Mouse (Mus musculus): Measurements from ENCODE around the gene St6galnac1.
A peak's percentile ranks its signal among the peaks of the same experiment; 100 is the strongest.
"Not testable (repeated sequence)": the region's sequence is repeated elsewhere in the genome, so short reads cannot be mapped to it uniquely, and the experiment has no call there.

Gene St6galnac1

DNA sequence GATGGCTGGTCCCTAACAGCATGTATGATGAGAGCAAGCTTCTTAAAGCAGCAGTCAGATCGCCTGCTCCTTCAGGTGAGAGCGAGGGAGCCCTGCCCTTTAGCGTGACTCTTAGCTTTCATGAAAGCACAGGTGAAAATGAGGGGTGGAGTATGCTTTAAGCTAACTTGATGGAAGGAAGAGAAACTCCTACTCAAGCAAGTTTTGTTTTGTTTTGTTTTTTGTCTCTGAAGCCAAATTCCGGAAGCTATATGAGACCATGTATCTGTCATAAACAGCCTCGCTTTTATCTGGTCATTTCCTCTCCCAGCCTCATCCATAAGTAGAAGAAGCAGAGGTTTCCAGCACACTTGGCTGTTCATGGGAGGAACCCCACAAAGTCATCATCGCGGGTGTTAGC lies at the start of gene St6galnac1:
Gene St6galnac1 (minus strand): TSS at position 101 of the 400 bp plus-strand sequence.
- no peak for ATAC-seq (ENCODE audit: insufficient number of reproducible peaks, low FRiP score, low TSS enrichment)

GRCm38 (mm10) chr11:116823885-116824284 lies 48.6 kb upstream of the St6galnac1 start:
- ATAC-seq (ENCODE audit: insufficient number of reproducible peaks, low FRiP score, low TSS enrichment), result not testable (repeated sequence)

- ATAC-seq (ENCODE audit: insufficient number of reproducible peaks, low FRiP score, low TSS enrichment), result no peak
These were observed 47.9 kb upstream of the St6galnac1 start for GRCm38 (mm10) chr11:116823255-116823654.

DNA sequence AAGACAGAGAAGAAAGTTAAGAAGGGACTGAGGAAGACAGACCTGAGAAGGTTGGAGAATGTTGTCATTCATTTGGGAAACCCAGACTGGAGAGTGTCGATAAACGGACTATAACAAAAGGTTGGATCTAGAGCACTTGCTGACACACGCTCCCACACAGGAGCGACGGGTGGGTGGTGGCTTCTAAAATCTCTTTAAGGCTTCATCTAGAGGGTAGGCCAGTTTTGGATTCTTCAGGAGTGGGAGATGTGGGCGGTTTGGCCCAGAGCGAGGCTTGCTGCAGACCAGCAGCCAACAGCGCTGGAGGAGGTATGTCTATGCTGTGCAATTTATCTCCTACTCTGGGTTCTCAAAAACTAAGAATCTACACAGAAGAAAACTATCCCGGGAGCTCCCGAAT lies 47.3 kb upstream of the St6galnac1 start:
- ATAC-seq (ENCODE audit: insufficient number of reproducible peaks, low FRiP score, low TSS enrichment), result no peak

DNA sequence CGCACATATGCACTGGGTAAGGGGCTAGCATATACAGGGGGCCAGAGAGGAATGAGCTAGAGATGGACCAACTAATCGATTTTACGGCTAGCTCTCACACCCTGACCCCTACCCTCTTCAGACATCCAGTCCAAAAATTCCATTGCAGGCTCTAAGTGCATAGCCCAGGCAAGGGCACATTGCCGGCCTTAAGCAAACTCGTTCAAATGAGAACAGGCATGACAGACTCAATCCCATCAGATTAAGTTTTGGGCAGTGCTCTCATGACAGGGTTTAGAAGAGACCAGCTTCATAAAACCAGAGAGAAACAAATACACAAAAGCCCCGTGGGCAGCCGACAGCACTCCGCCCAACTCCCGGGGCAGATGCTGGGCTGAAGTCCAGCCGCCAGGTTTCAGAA lies 46.9 kb upstream of the St6galnac1 start:
- no peak for ATAC-seq (ENCODE audit: insufficient number of reproducible peaks, low FRiP score, low TSS enrichment)

DNA sequence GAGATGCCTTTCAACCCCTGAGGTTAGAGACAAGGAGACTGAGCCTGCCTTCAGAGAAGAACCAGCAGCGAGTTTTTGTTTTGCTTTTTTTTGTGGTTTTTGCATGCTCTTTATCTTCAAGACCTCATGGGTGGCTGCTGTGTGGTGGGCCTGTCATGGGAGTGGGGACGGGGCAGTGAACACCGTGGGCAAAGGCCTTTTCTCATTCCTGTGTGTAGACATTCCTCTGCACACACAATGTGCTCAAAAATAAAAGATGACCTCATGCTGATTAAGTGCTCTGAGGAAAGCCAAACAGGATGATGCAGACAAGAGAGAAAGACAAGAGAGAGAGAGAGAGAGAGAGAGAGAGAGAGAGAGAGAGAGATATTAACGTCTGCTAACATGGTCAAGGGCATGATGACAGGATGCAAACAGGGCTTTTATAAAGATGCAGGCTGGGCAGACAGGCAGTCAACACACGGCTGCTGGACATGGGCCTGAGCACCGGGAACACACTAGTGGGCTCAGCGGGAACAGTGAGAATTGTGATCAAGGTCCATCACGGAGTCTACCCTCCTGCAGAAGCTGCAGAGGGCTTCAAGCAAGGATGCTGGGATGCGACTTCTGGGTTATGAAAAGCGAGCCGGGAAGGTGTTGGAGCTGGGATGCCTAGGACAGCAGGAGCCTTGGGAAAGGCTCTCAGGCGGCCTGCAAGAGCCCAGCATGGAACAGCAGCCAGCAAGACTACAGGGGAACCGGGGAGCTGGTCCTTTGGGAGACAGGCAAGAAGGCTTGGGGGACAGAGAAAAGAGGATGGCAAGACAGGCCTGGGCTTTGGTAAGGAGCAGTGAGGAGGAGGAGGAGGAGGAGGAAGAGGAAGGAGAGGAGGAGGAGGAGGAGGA lies 46.0 kb upstream of the St6galnac1 start:
- no peak for ATAC-seq (ENCODE audit: insufficient number of reproducible peaks, low FRiP score, low TSS enrichment)

- no peak for ATAC-seq (ENCODE audit: insufficient number of reproducible peaks, low FRiP score, low TSS enrichment)
These were observed 44.8 kb upstream of the St6galnac1 start for GRCm38 (mm10) chr11:116819932-116820593.

DNA sequence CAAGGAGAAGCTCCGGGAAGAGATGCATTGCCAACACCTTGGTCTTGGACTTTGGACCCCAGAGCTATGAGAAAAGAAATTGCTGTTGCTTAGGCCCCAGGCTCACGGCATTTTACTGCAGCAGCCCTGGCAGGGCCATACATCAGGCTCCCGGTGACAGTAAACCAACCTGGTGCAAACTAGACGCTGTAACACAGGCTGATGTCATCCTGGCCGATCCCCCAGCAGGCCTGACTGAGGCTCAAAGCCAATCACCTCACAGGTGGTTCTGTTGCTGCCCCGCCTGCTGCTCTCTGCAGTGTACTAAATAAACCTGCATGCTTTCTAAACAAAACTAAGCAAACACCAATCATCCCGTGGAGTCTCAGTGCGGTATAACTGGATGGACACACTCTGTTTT lies 43.4 kb upstream of the St6galnac1 start:
- ATAC-seq (ENCODE audit: insufficient number of reproducible peaks, low FRiP score, low TSS enrichment), result no peak

- no peak for ATAC-seq (ENCODE audit: insufficient number of reproducible peaks, low FRiP score, low TSS enrichment)
These were observed 42.3 kb upstream of the St6galnac1 start for GRCm38 (mm10) chr11:116817567-116817966.

GRCm38 (mm10) chr11:116816769-116817168 lies 41.5 kb upstream of the St6galnac1 start:
- no peak for ATAC-seq (ENCODE audit: insufficient number of reproducible peaks, low FRiP score, low TSS enrichment)

GRCm38 (mm10) chr11:116814884-116815415 lies 39.6 kb upstream of the St6galnac1 start:
- no peak for ATAC-seq (ENCODE audit: insufficient number of reproducible peaks, low FRiP score, low TSS enrichment)

GRCm38 (mm10) chr11:116814076-116814883 lies 39.0 kb upstream of the St6galnac1 start:
- ATAC-seq (ENCODE audit: insufficient number of reproducible peaks, low FRiP score, low TSS enrichment), result no peak

DNA sequence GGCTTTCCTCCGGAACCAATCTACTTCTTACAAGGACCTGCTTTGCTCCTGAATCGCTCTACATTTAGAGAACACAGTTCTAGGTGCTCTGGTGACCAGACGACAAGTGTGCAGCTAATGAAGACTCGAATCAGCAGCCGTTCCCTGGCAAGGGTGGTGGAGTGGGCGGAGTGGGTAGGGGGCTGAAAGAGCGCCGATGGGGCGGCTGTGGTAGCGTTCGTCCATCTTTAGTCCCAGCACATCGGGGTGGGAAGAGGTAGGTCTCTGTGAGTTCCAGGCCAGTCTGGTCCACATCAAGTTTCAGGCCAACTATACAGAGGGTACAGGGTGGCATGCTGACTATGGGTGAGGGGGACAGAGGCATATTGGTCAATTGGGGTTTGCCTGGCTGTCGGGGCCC lies 38.3 kb upstream of the St6galnac1 start:
- ATAC-seq (ENCODE audit: insufficient number of reproducible peaks, low FRiP score, low TSS enrichment), result no peak

- no peak for ATAC-seq (ENCODE audit: insufficient number of reproducible peaks, low FRiP score, low TSS enrichment)
These were observed 37.7 kb upstream of the St6galnac1 start for GRCm38 (mm10) chr11:116812793-116813529.

DNA sequence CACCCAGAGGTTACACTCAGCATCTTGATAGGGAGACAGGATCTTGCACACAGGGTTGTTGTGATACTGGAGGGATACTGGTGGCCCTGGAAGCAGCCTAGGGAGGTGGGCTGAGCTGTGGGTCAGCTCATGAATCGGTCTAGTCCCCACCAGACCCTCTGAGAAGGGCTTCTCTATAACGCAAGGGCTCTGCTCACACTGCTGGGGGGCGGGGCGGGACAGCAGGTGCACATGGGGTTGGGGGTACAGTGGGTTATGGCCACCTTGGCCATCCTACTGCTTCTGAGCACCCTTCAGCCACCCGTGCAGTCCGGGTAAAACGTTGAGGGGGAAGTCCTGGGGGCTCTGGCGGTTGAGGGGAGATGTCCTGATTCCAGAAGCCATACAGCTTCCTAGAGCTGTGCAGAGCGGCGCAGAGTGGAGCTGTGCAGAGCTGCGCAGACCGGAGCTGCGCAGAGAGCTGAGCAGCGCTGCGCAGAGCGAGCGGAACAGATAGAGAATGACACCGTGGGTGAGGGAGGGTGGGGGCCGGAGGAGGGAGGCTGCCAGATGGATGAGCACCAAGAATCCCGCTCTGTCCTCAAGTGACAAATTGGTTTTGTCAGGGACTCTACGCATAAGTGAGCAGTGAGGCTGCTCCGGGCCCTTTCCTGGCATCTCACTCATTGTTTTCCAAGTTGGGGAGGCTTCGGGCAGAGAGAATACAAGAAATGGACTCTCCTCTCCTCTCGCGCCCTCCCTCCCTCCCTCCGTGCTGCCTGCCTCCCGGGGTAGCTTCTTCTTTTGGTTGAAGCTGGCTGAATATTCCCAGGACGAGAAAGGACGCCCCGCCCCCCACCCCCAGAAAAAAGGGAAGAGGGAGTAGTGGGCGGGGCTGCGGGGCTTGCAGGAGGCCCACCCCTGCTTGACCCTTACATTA lies 35.9 kb upstream of the St6galnac1 start:
- peak; percentile 87 for ATAC-seq (ENCODE audit: insufficient number of reproducible peaks, low FRiP score, low TSS enrichment)

- no peak for ATAC-seq (ENCODE audit: insufficient number of reproducible peaks, low FRiP score, low TSS enrichment)
These were observed 35.2 kb upstream of the St6galnac1 start for GRCm38 (mm10) chr11:116810528-116810927.

GRCm38 (mm10) chr11:116809520-116809919 lies 34.2 kb upstream of the St6galnac1 start:
- no peak for ATAC-seq (ENCODE audit: insufficient number of reproducible peaks, low FRiP score, low TSS enrichment)

- no peak for ATAC-seq (ENCODE audit: insufficient number of reproducible peaks, low FRiP score, low TSS enrichment)
These were observed 33.6 kb upstream of the St6galnac1 start for GRCm38 (mm10) chr11:116808811-116809395.

Measured in cerebellum, adult (tissue).